Mouse (Mus musculus) thymus, adult 2 months (tissue): ENCODE measurements around the gene Shd.

Experiments used
- CTCF ChIP-seq: fragments of 200-500 bp; IDR thresholded peaks from 2 replicates; pipeline ENCODE4 v1.5.1; 2012; ENCODE audit warnings: mild to moderate bottlenecking, control low read depth, low read length, moderate library complexity, borderline replicate concordance; ENCODE audit not compliant: control insufficient read depth, poor library complexity, insufficient read depth; ENCODE audit errors: extremely low read depth
- POLR2A ChIP-seq: fragments of 200-500 bp; IDR thresholded peaks from 2 replicates; pipeline ENCODE4 v1.6.1; 2012; ENCODE audit warnings: mild to moderate bottlenecking, low read length, control low read depth, moderate library complexity; ENCODE audit not compliant: control insufficient read depth, poor library complexity, insufficient read depth; ENCODE audit errors: extremely low read depth

GRCm38 (mm10) chr17:56005415-56006061 lies 35.3 kb downstream of the Shd start, which contains the start of the genes Stap2 and Mpnd:
- TF ChIP-seq POLR2A (no peak), CTCF (no peak)
